Mouse (Mus musculus): ENCODE measurements around the gene Tigd3. TPM values are rescaled to one million over a fixed set of nuclear protein-coding genes. Genes with fewer than 3 reads are reported as not detected.

Gene Tigd3
- polyA plus RNA-seq, 1 experiment from 2014 or later, result 1.7 TPM

DNA sequence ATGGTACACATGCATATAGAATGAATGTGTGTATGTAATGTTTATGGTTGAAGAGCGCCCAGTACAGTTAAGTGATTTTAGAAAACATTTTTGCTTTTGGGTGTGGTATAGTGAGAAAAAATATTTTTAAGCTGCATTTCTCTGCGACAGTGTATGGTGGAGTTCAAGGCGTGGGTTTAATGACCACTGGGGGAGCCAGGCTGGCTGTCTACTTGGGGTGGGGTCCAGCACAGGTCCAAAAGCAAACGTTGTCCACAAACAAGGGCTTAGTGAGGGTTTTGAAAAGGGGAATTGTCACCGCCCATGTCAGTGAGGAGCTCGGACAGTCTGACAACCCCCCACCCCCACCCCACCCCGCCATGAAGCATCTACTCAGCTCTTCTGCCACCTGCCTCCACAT, 47.8 kb downstream of the Tigd3 start:
- ATAC-seq (no peak), DNase-seq (no peak)
- TF ChIP-seq CTCF (IDR thresholded peaks at IDR 0.05; ENCODE audit: low read depth), result peak; percentile 18; the same call in 1 of the 2 replicates
- TF ChIP-seq EP300 (IDR thresholded peaks at IDR 0.05; ENCODE audit: low read depth), result no peak
- H3K27ac ChIP-seq (ENCODE audit: low read depth), result peak overlapping the region; percentile 100
- H3K4me1 ChIP-seq (ENCODE audit: insufficient read depth), result peaks cover 69% of the 10 kb centered on the region
- peak overlapping the region; percentile 72 for H3K9ac ChIP-seq (replicated peaks)
- WGBS (ENCODE audit: insufficient replicate concordance), result 3% methylated on average over 7 of the region's 7 CpGs
- no peaks in the 10 kb centered on the region for H3K27me3 ChIP-seq (ENCODE audit: insufficient read depth, low read length)
- no peaks in the 10 kb centered on the region for H3K9me3 ChIP-seq (ENCODE audit: low read length)
- peaks cover 7% of the 10 kb centered on the region; the same call in 1 of the 2 replicates for H3K36me3 ChIP-seq (replicated peaks; ENCODE audit: insufficient read depth, low read length)
- H3K4me2 ChIP-seq (ENCODE audit: low read depth, low read length), result peak overlapping the region; percentile 84
- peak overlapping the region; percentile 58 for H3K4me3 ChIP-seq (ENCODE audit: low read depth, low read length)

DNA sequence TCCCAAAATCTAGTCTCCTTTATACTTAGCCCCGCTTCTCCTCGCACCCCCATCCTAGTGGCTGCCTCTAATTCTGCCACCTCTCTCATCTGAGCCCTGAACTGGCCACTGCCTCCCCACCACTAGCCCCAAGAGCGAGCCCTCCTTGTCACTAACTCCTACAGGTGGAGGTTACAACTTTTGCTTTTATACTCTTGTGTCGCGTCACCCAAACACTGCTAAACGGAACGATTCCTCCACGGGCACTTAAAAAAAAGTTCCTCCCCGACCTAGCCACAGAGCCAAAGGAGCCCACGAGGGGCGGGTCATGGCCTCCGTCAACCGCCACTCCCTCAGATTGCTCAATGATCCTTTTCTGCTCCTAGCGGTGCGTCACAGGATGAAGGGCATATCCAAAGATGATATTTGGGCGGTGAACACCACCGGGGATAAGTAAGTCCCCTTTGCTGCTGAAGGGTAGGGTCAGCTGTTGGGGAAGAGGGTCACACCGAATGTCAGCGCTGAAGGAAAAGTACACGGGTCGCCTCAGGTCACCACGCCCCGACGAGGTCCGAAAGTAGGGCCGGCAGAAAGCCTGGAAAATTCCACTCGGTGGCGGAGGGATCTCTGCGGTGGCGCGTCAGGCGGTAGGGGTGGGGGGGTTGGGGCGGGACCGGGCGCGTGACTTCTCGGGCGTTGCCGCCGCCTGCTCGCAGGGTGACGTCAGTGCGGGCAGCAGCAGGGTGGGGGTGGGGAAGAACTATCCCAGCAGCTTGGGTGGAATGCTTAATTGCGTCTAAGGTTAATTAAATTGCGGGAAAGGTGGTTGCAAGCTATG, 48.4 kb downstream of the Tigd3 start:
- H3K27ac ChIP-seq (ENCODE audit: low read depth), result peak overlapping the region; percentile 100
- H3K9ac ChIP-seq (replicated peaks), result peak overlapping the region; percentile 88
- H3K4me3 ChIP-seq (ENCODE audit: low read depth, low read length), result peak overlapping the region; percentile 58
- WGBS (ENCODE audit: insufficient replicate concordance), result 2% methylated on average over 45 of the region's 45 CpGs
- peaks cover 5% of the 10 kb centered on the region; the same call in 1 of the 2 replicates for H3K36me3 ChIP-seq (replicated peaks; ENCODE audit: insufficient read depth, low read length)
- TF ChIP-seq EP300 (IDR thresholded peaks at IDR 0.05; ENCODE audit: low read depth) (peak; percentile 90), CTCF (IDR thresholded peaks at IDR 0.05; ENCODE audit: low read depth) (peak; percentile 27)
- H3K9me3 ChIP-seq (ENCODE audit: low read length), result no peaks in the 10 kb centered on the region
- peak; percentile 98 for DNase-seq
- peak; percentile 55 for ATAC-seq
- peak overlapping the region; percentile 84 for H3K4me2 ChIP-seq (ENCODE audit: low read depth, low read length)
- H3K27me3 ChIP-seq (ENCODE audit: insufficient read depth, low read length), result no peaks in the 10 kb centered on the region
- H3K4me1 ChIP-seq (ENCODE audit: insufficient read depth), result peaks cover 74% of the 10 kb centered on the region

DNA sequence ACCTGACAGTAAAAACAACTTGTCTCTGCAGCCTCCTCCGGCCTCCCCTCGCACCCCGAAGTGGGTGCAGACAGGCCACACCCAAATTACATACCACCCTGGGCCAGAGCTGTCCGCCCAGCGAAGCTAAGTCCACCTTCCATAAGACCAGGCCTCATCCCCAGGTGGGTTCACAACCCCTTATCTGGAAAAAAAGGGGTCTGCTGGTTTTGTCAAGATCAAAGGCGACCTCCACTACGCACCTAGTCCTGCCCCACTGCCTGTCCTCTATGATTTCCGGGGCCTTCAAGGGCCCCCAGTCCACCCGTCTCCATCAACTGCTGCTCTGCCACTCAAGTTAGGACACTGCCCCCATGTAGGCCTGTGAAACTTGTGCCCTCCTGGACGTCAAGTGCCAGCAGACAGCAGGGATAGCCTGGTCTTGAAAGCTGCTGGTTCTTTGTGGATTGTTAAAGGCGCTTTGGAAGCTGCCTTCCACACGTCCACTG, 49.1 kb downstream of the Tigd3 start:
- Histone ChIP-seq H3K9me3 (ENCODE audit: low read length) (no peaks in the 10 kb centered on the region), H3K4me1 (ENCODE audit: insufficient read depth) (peaks cover 75% of the 10 kb centered on the region), H3K4me3 (ENCODE audit: low read depth, low read length) (peak overlapping the region; percentile 58), H3K27ac (ENCODE audit: low read depth) (peak overlapping the region; percentile 100), H3K27me3 (ENCODE audit: insufficient read depth, low read length) (no peaks in the 10 kb centered on the region), H3K36me3 (replicated peaks; ENCODE audit: insufficient read depth, low read length) (peaks cover 5% of the 10 kb centered on the region; the same call in 1 of the 2 replicates), H3K9ac (replicated peaks) (peak overlapping the region; percentile 88), H3K4me2 (ENCODE audit: low read depth, low read length) (peak overlapping the region; percentile 84)
- TF ChIP-seq EP300 (IDR thresholded peaks at IDR 0.05; ENCODE audit: low read depth), result no peak
- no peak for TF ChIP-seq CTCF (IDR thresholded peaks at IDR 0.05; ENCODE audit: low read depth)
- WGBS (ENCODE audit: insufficient replicate concordance), result 25% methylated on average over 12 of the region's 12 CpGs
- no peak for ATAC-seq
- DNase-seq, result peak; percentile 60

DNA sequence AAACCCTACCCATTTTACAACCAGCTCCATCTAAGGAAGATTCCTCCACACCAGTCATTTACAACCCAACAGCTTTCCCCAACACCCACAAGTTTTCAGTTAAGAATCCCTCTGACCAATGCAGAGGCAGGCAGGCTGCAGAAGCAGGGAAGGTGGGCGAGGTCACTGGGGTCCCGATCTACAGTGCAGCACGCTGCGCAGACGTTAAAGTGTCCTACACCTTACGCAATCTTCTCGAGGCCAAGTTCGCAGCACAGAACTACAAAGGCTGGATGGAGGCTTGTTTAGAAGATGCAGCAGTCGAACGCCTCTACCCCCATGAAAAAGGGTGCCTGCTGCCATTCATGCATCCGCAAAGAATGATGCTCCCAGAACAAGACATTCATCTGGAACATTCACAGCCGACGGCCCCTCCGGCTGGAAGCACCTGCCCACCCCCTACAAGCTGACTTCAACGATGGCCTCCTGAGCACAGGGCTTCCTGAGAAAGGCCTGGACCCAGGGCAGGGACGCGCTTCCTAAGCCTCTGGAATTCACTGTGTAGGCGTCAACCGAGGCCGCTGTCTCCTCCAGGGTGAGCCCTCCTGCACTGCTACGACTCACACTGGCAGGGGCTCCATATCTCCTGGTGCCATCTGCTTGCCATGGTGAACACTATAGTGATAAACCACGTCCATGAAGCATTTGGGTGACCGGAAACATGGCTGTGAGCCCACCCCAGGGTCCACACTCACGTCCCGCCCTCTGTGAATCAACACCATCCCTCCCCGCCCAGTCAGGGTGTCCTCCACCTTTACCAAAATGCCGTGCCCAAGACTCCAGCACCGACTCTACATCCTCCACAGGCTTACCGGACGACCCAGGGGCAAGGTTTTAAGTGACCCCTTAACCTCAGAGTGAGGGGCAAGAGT, 49.9 kb downstream of the Tigd3 start:
- H3K9me3 ChIP-seq (ENCODE audit: low read length), result no peaks in the 10 kb centered on the region
- peaks cover 69% of the 10 kb centered on the region for H3K4me1 ChIP-seq (ENCODE audit: insufficient read depth)
- peak overlapping the region; percentile 58 for H3K4me3 ChIP-seq (ENCODE audit: low read depth, low read length)
- peak overlapping the region; percentile 100 for H3K27ac ChIP-seq (ENCODE audit: low read depth)
- peak overlapping the region; percentile 84 for H3K4me2 ChIP-seq (ENCODE audit: low read depth, low read length)
- TF ChIP-seq CTCF (IDR thresholded peaks at IDR 0.05; ENCODE audit: low read depth), result 0 out of 2 replicates have a peak, but pooled peaks have one; percentile 2
- no peak for TF ChIP-seq EP300 (IDR thresholded peaks at IDR 0.05; ENCODE audit: low read depth)
- peaks cover 5% of the 10 kb centered on the region; the same call in 1 of the 2 replicates for H3K36me3 ChIP-seq (replicated peaks; ENCODE audit: insufficient read depth, low read length)
- peak overlapping the region; percentile 88 for H3K9ac ChIP-seq (replicated peaks)
- ATAC-seq (no peak), DNase-seq (peak; percentile 63)
- H3K27me3 ChIP-seq (ENCODE audit: insufficient read depth, low read length), result no peaks in the 10 kb centered on the region
- WGBS (ENCODE audit: insufficient replicate concordance), result 25% methylated on average over 30 of the region's 30 CpGs

DNA sequence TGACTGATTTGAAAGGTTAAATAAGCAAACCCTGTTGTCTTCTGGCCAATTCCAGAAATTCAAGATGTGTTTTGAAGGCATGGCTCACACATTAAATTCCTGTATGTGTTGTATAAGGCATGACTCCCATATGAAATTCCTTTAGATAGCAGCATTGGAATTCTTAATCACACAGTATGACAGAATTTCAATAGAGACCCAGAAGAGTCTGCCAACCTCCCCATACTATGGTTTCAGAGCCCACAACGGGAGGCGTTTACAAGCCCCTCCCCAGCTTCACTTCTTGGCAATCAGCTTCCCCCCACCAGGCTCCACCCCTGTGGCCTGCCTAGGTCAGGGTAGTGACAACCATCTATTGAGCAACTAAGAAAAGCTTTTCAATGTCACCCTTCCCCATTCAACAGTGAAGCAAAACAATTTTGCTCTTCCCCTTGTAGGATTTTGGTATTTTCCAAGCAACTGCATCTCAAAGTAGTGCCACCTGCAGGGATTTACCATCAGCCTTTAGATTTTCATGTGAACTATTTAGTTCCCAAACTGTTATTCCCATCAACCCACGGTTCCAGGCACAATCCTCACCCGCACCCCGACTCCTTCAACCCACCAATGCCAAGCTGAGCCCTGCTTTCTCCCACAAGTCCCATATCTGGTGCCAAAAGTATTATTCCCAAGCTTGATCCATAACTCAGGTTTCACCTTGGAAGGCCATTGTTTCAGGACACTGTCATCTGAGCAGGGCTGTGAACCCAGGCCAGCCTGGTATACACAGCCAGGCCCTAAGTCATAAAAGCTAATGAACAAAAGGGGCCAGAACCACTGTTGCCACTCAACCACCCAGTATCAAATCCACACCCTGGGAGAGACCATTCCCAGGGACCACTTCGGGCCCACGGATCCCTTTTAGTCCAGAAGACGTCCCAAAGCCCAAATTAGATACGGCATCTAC, 50.9 kb downstream of the Tigd3 start:
- DNase-seq, result peak; percentile 66
- Histone ChIP-seq H3K4me1 (ENCODE audit: insufficient read depth) (peaks cover 60% of the 10 kb centered on the region), H3K9ac (replicated peaks) (peak overlapping the region; percentile 88), H3K4me3 (ENCODE audit: low read depth, low read length) (peak overlapping the region; percentile 58), H3K9me3 (ENCODE audit: low read length) (no peaks in the 10 kb centered on the region), H3K27me3 (ENCODE audit: insufficient read depth, low read length) (no peaks in the 10 kb centered on the region), H3K4me2 (ENCODE audit: low read depth, low read length) (peak overlapping the region; percentile 84), H3K36me3 (replicated peaks; ENCODE audit: insufficient read depth, low read length) (peaks cover 5% of the 10 kb centered on the region; the same call in 1 of the 2 replicates), H3K27ac (ENCODE audit: low read depth) (peak overlapping the region; percentile 100)
- TF ChIP-seq CTCF (IDR thresholded peaks at IDR 0.05; ENCODE audit: low read depth) (no peak), EP300 (IDR thresholded peaks at IDR 0.05; ENCODE audit: low read depth) (no peak; the same call in 1 of the 2 replicates)
- no peak for ATAC-seq
- 38% methylated on average over 9 of the region's 9 CpGs for WGBS (ENCODE audit: insufficient replicate concordance)
